Mouse (Mus musculus) olfactory bulb, adult 2 months (tissue): ENCODE results near the gene Inha. TPM values are rescaled to one million over a fixed set of nuclear protein-coding genes. Genes with fewer than 3 reads are reported as not detected.
A peak's percentile ranks its signal among the peaks of the same experiment; 100 is the strongest.

Experiments
- H3K27ac ChIP-seq: fragments of 200-500 bp; 2 replicates; pipeline ENCODE4 v1.5.1; 2012; ENCODE audit warnings: low read depth, low read length; ENCODE audit not compliant: insufficient read depth
- H3K4me1 ChIP-seq: fragments of 200-500 bp; 2 replicates; pipeline ENCODE4 v1.6.1; 2012; ENCODE audit warnings: low read length; ENCODE audit not compliant: control insufficient read depth, insufficient read depth
- H3K4me3 ChIP-seq: fragments of 200-500 bp; 2 replicates; pipeline ENCODE4 v1.5.1; 2012; ENCODE audit warnings: mild to moderate bottlenecking, low read depth, low read length, moderate library complexity; ENCODE audit not compliant: insufficient read depth
- CTCF ChIP-seq: fragments of 200-500 bp; IDR thresholded peaks from 2 replicates; pipeline ENCODE4 v1.5.1; 2012; ENCODE audit warnings: low read depth, mild to moderate bottlenecking, low read length, moderate library complexity; ENCODE audit not compliant: insufficient read depth
- POLR2A ChIP-seq: fragments of 200-500 bp; IDR thresholded peaks from 2 replicates; pipeline ENCODE4 v1.6.1; 2012; ENCODE audit warnings: mild to moderate bottlenecking, low read depth, low read length, moderate library complexity; ENCODE audit not compliant: insufficient read depth
- WGBS: fragments of 180-500 bp; shearing (Covaris S2); methylation state at CpG from one replicate; pipeline ENCODE4 v1.1.7; 2018; 5-methylcytosine and 5-hydroxymethylcytosine counted together
- polyA plus RNA-seq: library from polyadenylated mRNA; stranded (reverse); fragments of >200 nt; gene quantifications from 2 replicates; pipeline ENCODE4 v1.2.4, GENCODE M21; 2012; ENCODE audit warnings: low replicate concordance; ENCODE audit not compliant: missing spikeins, insufficient read depth, insufficient read length

The Inha gene
- polyA plus RNA-seq, 1 experiment, result not detected

DNA sequence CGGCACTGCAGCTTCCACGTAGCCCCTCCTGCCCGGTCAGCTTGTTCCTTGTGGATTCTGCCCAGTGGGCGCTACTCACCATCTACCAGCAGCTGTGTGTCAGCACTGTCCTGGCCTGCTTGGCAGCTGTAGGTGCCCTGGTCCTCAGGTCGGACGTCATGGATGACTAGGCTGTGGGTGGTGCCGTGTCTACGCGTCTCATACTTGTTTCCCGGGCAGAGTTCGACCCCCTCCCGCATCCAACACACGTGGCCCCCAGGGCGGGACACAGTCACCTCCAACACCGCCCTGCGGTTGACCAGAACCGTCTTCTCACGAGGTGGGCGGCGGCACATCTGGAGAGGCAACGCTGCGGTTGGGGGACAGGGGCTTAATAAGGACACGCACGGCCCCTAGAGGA lies 20.3 kb upstream of the Inha start:
- Histone ChIP-seq H3K27ac (no peak overlapping the region), H3K4me3 (no peak overlapping the region; the same call in 1 of the 2 replicates), H3K4me1 (peaks cover 30% of the 10 kb centered on the region)
- TF ChIP-seq CTCF (no peak), POLR2A (no peak)
- WGBS, result 23% methylated on average over 24 of the region's 24 CpGs

DNA sequence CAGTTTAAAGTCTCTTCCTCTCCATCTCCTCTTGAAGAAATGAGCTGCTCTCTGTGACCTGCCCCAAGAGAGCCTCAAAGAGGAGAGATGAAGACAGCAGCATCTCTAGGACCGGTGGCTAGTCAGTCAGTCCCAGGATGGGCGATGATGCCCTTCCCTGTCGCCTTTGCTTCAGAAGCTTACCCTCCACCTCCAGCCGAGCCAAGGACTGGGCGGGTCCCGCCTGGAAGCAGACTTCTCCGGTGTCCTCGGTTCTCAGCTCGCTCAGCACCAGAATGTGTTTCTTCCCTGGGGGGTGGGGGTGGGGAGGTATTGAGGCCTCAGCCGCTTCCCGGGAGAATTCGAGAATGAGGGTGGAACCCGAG lies 19.9 kb upstream of the Inha start:
- WGBS, result 3% methylated on average over 13 of the region's 13 CpGs
- peak overlapping the region; percentile 56 for H3K4me3 ChIP-seq
- H3K27ac ChIP-seq, result no peak overlapping the region
- H3K4me1 ChIP-seq, result peaks cover 30% of the 10 kb centered on the region
- TF ChIP-seq POLR2A (no peak), CTCF (no peak)

DNA sequence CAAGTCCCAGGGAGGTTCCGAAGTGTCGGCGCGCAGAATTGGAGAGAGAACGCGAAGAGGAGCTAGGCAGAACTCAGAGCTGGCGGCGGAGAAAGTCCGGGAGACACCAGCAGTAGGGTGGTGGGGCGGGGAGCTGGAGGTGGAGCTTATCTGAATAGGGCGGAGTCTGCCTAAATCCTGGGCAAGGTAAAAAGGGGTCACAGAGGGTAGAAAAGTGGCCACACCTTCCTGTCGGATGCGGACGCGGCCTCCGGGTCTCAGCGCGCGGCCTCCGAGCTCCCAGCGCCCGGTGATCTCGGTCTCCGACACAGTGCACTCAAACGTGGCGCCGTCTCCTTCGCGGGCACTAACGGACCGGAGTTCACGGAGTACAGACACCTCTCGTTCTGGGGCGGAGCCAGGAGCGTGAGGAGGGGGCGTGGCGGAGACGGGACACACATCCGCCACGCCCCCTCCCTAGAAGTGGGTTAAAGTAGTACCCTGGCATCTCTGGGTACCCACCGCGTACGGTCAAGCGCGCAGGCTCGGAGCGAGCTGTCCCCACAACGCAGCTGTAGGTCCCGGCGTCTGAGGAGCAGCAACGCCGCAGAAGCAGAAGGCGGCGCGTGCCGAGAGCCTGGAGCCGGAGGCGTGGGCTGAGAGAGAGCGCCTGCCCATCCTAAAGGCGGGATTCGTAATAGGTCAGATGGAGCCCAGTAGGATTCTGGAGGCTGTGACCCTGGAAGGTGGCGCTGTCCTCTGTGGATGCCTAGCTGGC lies 19.3 kb upstream of the Inha start:
- no peak overlapping the region for H3K27ac ChIP-seq
- H3K4me1 ChIP-seq, result peaks cover 26% of the 10 kb centered on the region
- H3K4me3 ChIP-seq, result peak overlapping the region; percentile 56
- no peak for TF ChIP-seq POLR2A
- no peak for TF ChIP-seq CTCF
- under 1% methylated on average over 62 of the region's 62 CpGs for WGBS

DNA sequence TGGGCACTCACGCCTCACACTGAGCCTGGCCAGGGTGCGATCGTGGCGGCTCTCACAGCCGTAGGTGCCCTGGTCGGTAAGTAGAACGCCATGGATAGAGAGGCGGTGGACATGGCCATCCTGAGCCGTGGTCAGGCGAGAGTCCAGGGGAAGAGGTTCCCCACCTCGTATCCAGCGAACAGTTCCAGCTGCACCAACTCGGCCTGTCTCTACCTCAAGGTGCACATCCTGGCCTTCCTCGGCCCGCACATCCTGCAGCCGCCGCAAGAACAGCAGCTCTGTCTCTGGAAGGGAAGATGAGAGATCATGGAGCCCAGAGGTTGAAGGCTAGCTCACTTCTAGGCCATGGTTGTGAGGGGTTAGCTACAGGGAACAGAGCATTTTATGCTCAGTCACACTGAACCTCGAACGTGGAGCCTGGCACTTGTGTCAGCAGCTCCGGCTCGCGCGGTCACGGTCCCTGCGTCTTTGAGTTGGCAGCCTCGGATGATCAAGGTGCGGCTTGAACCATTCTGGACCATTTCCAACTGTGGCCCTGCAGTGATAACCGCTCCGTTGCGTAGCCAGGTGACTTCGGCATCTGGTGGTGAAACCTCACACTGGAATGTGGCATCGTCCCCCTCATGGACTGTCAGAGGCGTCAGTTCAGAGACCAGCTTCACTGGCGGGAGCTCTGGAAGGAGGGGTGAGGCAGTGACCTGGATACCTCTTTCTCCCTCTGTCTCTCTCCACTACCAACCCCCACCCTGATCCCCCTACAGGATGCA lies 15.9 kb upstream of the Inha start:
- peaks cover 21% of the 10 kb centered on the region for H3K4me1 ChIP-seq
- no peak overlapping the region for H3K27ac ChIP-seq
- 92% methylated on average over 34 of the region's 34 CpGs for WGBS
- TF ChIP-seq POLR2A, result no peak
- TF ChIP-seq CTCF, result no peak
- H3K4me3 ChIP-seq, result no peak overlapping the region

DNA sequence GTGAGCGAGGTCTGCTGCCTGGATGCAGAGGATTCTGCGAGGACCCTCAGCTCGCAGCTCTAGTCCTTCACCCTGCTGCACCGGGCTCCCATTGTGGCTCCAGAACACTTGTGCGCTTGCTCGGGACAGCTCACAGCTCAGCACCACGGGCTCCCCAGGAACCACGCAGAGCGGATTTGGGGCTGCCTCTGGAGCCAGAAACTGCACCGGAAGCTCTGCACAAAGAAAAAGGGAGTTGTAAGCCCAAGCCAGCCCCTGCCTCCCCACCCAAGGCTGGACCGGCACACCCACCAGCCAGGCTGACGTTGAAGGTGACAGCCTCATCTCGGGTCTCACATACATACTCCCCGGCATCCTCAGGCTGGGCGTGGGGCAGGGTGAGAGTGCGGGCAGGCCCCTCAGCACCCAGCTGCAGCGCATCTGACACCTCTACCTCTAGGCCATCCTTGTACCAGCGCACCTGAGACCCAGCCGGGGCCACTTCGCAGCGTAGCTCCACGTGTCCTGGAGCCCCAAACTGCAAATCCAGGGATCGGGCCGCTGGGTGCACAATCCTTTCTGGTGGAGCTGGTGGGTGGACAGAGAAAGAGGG lies 14.2 kb upstream of the Inha start:
- TF ChIP-seq POLR2A, result no peak

DNA sequence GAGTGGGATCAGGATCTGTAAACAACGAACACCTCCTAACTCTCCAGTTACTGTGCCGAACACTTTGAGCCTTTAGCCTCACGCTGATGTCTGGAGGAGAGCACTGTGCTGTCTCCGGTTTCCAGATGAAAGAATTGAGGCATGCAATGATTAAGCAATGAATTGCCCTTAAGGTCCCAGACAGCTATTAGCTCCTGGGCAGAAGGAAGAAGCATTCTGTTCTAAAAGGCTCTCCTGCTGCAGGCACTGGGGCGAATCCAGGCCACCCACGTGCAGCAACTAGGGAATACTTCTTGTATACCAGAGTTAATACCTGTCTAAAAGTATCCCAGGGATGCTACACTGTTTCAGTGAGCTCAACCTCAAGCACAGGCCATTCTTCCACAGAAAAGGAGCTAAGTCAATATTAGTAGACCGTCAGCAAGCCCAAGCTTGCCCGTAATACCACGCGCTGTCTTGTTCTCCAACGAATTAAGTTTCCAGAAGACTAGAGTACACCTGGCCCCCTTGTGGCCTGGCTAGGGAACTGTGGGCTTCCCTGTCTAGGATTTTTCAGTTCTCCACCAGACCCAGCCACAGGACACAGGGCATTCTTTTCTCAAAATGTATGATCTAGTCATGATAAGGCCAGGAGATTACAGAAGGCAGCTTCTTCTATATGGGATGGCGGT lies 11.9 kb upstream of the Inha start:
- WGBS, result 53% methylated on average over 12 of the region's 12 CpGs
- no peaks in the 10 kb centered on the region for H3K4me1 ChIP-seq
- H3K4me3 ChIP-seq, result no peak overlapping the region
- no peak overlapping the region for H3K27ac ChIP-seq
- TF ChIP-seq CTCF, result no peak
- TF ChIP-seq POLR2A, result no peak

More for the DNA sequence above, 14.2 kb upstream of the Inha start:
- WGBS, result 67% methylated on average over 24 of the region's 24 CpGs
- Histone ChIP-seq H3K27ac (no peak overlapping the region), H3K4me1 (peaks cover 8% of the 10 kb centered on the region), H3K4me3 (no peak overlapping the region)

DNA sequence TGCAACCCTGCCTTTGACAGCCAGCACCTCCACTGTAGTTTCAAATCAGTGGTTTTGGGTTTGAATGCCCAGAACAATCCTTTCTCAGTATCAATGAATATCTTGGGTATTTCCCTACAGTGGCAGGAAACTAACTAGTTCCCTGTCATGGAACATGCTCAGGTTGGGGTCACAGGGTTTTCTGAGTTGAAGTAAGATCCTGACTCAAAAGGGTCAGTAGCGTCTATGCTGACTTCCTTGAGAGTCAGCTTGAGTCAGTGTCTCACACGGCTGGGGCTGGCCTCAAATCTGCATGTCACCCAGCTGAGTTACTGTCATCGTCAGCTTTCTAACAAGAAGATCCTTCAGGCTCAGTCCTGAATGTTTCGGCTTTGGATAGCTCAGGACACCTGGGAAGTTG lies 8.0 kb upstream of the Inha start:
- WGBS, result 95% methylated on average over 4 of the region's 4 CpGs
- Histone ChIP-seq H3K4me1 (peaks cover 7% of the 10 kb centered on the region), H3K27ac (no peak overlapping the region), H3K4me3 (no peak overlapping the region)
- TF ChIP-seq CTCF (no peak), POLR2A (no peak)

DNA sequence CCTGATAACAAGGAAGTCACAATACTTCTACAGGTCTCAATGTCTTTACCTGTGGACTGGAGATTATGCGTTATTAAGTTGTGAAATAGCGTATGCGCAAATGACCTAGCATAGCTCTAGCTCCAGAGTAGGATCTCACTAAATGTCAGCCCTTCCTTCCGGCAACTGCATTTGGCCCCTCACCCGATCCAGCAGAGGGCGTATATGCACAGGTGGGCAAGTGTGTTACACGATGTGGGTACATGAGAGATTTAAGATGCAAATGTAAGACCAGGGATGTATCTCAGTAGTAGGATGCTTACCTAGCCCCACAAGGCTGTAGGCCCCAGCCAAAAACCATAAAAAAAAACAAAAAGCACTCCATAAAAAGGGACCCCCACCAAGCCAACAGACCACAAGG lies 7.4 kb upstream of the Inha start:
- H3K27ac ChIP-seq, result no peak overlapping the region
- WGBS, result 80% methylated on average over 7 of the region's 7 CpGs
- no peak for TF ChIP-seq POLR2A
- no peak for TF ChIP-seq CTCF
- H3K4me1 ChIP-seq, result peaks cover 8% of the 10 kb centered on the region
- no peak overlapping the region for H3K4me3 ChIP-seq
